Mouse (Mus musculus): ENCODE measurements around the gene Tlk1. TPM values are rescaled to one million over a fixed set of nuclear protein-coding genes. Genes with fewer than 3 reads are reported as not detected.

Tlk1 gene
- polyA plus RNA-seq, 1 experiment from 2014 or later: 17.7 TPM

DNA sequence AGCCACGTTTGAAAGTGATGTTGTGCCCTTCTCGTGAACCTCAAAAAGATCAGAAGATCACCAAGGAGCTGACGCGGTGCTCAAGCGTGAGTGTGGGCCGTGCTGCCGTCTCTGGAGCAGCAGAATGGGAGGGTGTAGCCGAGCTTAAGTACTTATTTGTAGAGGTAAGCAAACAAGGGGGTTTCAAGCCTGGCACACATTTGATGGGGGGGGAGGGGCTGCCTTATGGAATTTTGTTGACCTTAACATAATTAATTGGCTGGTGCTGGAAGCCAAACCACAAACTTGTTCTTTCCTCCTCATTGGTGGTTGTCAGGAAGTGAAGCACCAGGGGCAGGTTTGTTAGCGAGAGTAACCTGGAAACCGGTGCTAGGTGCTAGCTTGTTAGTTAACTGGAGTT lies 129.8 kb downstream of the Tlk1 start:
- Histone ChIP-seq H3K27ac (ENCODE audit: low read depth, low read length) (no peak overlapping the region), H3K27me3 (replicated peaks; ENCODE audit: control insufficient read depth, insufficient read depth, low read length) (no peaks in the 10 kb centered on the region), H3K9ac (ENCODE audit: low read depth, low read length) (no peak overlapping the region), H3K4me3 (ENCODE audit: low read length) (no peak overlapping the region), H3K4me2 (ENCODE audit: low read length) (no peak overlapping the region), H3K9me3 (ENCODE audit: control insufficient read depth, low read length) (peaks cover 5% of the 10 kb centered on the region; the same call in 1 of the 2 replicates), H3K36me3 (ENCODE audit: control insufficient read depth, insufficient read depth, low read length) (peaks cover 9% of the 10 kb centered on the region), H3K4me1 (ENCODE audit: control insufficient read depth, insufficient read depth, low read depth, low read length) (no peaks in the 10 kb centered on the region)
- no peak for ATAC-seq
- 92% methylated on average over 10 of the region's 10 CpGs for WGBS

DNA sequence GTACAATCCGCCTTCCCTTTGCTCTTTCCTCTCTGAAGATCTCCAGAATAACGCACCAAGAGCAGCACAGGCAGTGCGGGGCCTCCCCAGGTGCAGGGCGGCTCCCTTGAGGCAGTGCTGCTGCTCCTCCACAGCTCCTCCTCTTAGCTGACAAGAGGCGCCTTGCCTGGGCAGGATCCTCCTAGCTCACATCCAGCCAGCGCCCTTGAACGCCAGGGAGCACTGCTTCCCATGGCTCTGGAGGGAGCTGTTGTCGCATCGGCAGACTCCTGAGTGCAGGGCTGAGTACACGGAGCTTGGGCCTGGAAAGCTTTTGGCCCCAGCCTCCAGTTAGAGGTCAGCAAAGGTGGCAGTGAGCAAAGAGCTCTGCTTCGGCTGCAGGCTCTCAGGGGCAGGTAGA lies 135.3 kb downstream of the Tlk1 start:
- no peak overlapping the region for H3K4me2 ChIP-seq (ENCODE audit: low read length)
- H3K9me3 ChIP-seq (ENCODE audit: control insufficient read depth, low read length): no peaks in the 10 kb centered on the region
- no peak overlapping the region for H3K9ac ChIP-seq (ENCODE audit: low read depth, low read length)
- WGBS: 86% methylated on average over 11 of the region's 11 CpGs
- no peaks in the 10 kb centered on the region for H3K4me1 ChIP-seq (ENCODE audit: control insufficient read depth, insufficient read depth, low read depth, low read length)
- peaks cover 35% of the 10 kb centered on the region for H3K36me3 ChIP-seq (ENCODE audit: control insufficient read depth, insufficient read depth, low read length)
- no peaks in the 10 kb centered on the region for H3K27me3 ChIP-seq (replicated peaks; ENCODE audit: control insufficient read depth, insufficient read depth, low read length)
- H3K27ac ChIP-seq (ENCODE audit: low read depth, low read length): no peak overlapping the region
- H3K4me3 ChIP-seq (ENCODE audit: low read length): no peak overlapping the region
- ATAC-seq: no peak

DNA sequence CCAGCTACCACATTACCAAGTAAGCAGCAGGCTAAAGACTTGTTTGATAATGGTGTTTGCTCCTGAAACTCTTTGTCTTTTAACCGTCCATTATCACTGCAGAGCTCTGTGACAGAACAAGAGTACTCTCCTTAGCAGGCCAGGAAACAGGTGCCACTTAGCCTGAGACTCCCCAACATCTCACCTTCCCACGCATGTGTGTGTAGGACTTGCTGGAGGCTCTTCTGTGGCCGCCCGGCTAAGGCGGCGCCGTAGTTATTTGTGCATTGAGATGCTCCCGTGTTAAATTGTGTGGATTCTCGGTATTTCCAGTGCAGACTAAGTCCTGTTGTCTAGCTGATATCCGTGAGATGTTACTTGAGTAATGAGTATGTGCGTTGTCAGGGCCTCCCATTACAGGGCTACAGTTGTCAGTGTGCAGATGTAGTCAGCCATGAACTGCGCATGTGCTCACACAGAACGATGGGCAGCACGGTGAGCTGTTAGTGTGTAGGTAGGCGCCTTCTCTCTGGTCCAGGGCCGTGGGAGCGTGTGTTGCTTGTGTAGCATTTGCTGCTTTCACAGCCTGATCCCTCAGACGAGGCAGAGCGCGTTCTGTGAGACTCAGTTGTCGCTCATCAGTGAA lies 137.0 kb downstream of the Tlk1 start:
- Histone ChIP-seq H3K4me2 (ENCODE audit: low read length) (no peak overlapping the region), H3K9ac (ENCODE audit: low read depth, low read length) (no peak overlapping the region), H3K27ac (ENCODE audit: low read depth, low read length) (no peak overlapping the region), H3K27me3 (replicated peaks; ENCODE audit: control insufficient read depth, insufficient read depth, low read length) (no peaks in the 10 kb centered on the region), H3K9me3 (ENCODE audit: control insufficient read depth, low read length) (no peaks in the 10 kb centered on the region), H3K4me3 (ENCODE audit: low read length) (no peak overlapping the region), H3K4me1 (ENCODE audit: control insufficient read depth, insufficient read depth, low read depth, low read length) (no peaks in the 10 kb centered on the region), H3K36me3 (ENCODE audit: control insufficient read depth, insufficient read depth, low read length) (peaks cover 42% of the 10 kb centered on the region)
- no peak for ATAC-seq
- 92% methylated on average over 21 of the region's 21 CpGs for WGBS

DNA sequence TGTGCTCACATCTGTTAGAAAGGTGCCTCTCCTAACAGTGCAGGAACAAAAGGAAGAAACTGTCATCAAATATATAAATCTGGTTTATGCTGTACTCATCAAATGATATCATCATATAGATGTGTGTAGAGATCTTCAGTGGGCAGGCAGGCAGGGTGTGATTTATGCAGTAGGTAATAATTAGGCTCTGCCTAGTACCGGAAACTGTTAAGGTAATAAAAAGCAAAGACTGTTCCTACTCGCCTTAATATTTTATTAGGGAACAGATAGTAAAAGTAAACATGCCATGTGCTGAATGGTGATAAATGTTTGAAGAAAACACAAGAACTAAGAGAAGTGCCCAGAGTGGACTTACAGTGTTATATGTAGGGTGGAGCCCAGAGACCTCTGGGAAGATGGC lies 143.2 kb downstream of the Tlk1 start:
- Histone ChIP-seq H3K27ac (ENCODE audit: low read depth, low read length) (no peak overlapping the region), H3K27me3 (replicated peaks; ENCODE audit: control insufficient read depth, insufficient read depth, low read length) (no peaks in the 10 kb centered on the region), H3K4me3 (ENCODE audit: low read length) (no peak overlapping the region), H3K36me3 (ENCODE audit: control insufficient read depth, insufficient read depth, low read length) (peaks cover 41% of the 10 kb centered on the region), H3K9me3 (ENCODE audit: control insufficient read depth, low read length) (no peaks in the 10 kb centered on the region), H3K4me1 (ENCODE audit: control insufficient read depth, insufficient read depth, low read depth, low read length) (no peaks in the 10 kb centered on the region), H3K4me2 (ENCODE audit: low read length) (no peak overlapping the region), H3K9ac (ENCODE audit: low read depth, low read length) (no peak overlapping the region)
- no peak for ATAC-seq
- WGBS: 81% methylated on average over 2 of the region's 2 CpGs

DNA sequence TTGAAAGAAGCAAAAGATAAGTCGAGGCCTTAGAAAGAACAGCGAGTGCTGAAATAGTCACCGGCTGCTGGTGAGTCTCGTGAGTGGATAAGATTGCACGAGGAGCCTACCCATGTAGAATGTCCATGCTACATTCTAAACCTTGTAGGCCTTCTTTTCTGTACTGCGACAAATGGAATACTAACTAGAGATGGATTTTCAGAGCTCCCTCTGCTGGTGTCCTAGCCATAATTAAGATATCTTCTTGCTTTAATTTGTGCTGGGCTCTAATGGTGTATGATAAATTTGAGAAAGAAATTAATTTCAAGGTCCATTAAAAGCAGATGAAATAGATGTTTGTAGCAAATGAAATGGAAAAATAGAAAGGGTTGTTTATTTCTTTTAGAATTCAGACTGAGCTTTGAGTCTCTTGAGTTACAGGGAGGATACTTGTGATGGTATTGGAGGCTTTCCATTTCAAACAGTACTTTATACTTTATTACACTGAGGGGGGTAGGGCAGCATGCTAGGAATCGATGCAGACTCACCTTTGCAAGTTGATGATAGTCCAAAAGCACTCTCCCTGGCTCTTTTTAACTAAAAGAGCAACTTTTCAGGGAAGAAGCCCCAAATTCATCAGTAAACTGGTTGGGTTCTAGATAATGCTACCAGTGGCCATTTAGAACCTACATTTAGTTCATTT lies 151.9 kb downstream of the Tlk1 start:
- Histone ChIP-seq H3K9ac (ENCODE audit: low read depth, low read length) (no peak overlapping the region), H3K36me3 (ENCODE audit: control insufficient read depth, insufficient read depth, low read length) (peaks cover 7% of the 10 kb centered on the region), H3K4me2 (ENCODE audit: low read length) (no peak overlapping the region), H3K9me3 (ENCODE audit: control insufficient read depth, low read length) (no peaks in the 10 kb centered on the region), H3K4me3 (ENCODE audit: low read length) (no peak overlapping the region), H3K4me1 (ENCODE audit: control insufficient read depth, insufficient read depth, low read depth, low read length) (no peaks in the 10 kb centered on the region), H3K27ac (ENCODE audit: low read depth, low read length) (no peak overlapping the region), H3K27me3 (replicated peaks; ENCODE audit: control insufficient read depth, insufficient read depth, low read length) (no peaks in the 10 kb centered on the region)
- 76% methylated on average over 7 of the region's 7 CpGs for WGBS
- no peak for ATAC-seq

DNA sequence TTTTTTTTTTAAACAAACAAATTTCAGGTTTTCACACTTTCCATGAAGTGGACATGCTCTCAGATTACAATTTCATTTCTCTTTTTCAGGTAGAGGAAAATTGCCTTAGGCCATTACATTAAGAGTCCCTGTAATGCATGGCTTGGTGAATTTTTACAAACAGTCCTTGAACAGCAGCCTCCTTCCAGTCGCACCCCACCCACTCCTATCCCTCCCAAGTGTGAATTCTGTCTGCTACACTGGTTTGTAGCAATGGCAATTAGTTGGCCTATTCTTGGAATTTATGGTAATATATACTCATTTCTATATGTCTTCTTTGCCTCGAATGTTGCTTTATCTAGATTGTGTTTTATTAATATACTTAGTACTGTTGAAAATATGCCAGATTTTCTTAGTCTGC lies 153.1 kb downstream of the Tlk1 start:
- no peak overlapping the region for H3K4me3 ChIP-seq (ENCODE audit: low read length)
- 90% methylated on average over 2 of the region's 2 CpGs for WGBS
- H3K9me3 ChIP-seq (ENCODE audit: control insufficient read depth, low read length): no peaks in the 10 kb centered on the region
- no peak overlapping the region for H3K4me2 ChIP-seq (ENCODE audit: low read length)
- H3K27ac ChIP-seq (ENCODE audit: low read depth, low read length): no peak overlapping the region
- no peaks in the 10 kb centered on the region for H3K4me1 ChIP-seq (ENCODE audit: control insufficient read depth, insufficient read depth, low read depth, low read length)
- H3K27me3 ChIP-seq (replicated peaks; ENCODE audit: control insufficient read depth, insufficient read depth, low read length): no peaks in the 10 kb centered on the region
- H3K9ac ChIP-seq (ENCODE audit: low read depth, low read length): no peak overlapping the region
- ATAC-seq: no peak
- H3K36me3 ChIP-seq (ENCODE audit: control insufficient read depth, insufficient read depth, low read length): no peaks in the 10 kb centered on the region

DNA sequence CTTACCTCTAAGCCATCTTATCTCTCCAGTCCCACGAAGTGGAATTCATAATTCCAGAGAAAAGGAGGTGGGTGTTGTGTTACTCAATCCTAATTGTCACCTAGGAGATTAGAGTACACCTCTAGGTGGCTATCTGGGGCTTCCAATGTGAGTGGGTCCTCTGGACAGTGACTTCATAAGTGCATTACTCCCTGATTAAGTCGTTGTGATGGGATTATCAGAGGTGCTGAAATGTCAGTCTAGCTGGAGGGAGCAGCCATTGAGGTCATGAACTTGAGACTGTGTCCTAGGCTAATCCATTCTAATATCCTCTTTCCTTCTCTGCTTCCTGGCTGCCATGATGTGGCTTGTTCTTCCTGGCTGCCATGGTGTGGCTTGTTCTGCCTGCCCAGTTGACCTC lies 155.6 kb downstream of the Tlk1 start:
- 71% methylated on average over 2 of the region's 2 CpGs for WGBS
- Histone ChIP-seq H3K9me3 (ENCODE audit: control insufficient read depth, low read length) (no peaks in the 10 kb centered on the region), H3K4me1 (ENCODE audit: control insufficient read depth, insufficient read depth, low read depth, low read length) (no peaks in the 10 kb centered on the region), H3K27ac (ENCODE audit: low read depth, low read length) (no peak overlapping the region), H3K9ac (ENCODE audit: low read depth, low read length) (no peak overlapping the region), H3K4me2 (ENCODE audit: low read length) (no peak overlapping the region), H3K36me3 (ENCODE audit: control insufficient read depth, insufficient read depth, low read length) (no peaks in the 10 kb centered on the region), H3K27me3 (replicated peaks; ENCODE audit: control insufficient read depth, insufficient read depth, low read length) (no peaks in the 10 kb centered on the region), H3K4me3 (ENCODE audit: low read length) (no peak overlapping the region)
- ATAC-seq: no peak

DNA sequence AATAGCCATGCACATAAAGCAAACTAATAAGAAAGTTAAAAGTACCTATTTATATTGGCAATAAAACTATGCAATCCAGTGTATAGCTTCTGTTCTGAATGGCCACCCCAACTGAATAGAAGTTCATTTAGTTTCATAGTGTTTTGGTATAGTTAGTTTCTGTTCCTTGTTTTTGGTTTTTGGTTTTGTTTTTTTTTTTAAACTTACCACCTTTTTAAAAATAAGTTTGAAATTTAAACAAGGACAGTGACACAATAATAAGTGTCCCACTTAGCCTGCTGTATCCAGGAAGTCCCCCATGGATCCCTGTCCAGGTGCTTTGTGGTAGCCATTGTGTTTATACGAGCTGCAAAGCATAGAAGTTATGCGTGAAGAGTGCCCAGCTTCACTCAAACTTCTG lies 156.3 kb downstream of the Tlk1 start:
- 83% methylated on average over 2 of the region's 2 CpGs for WGBS
- Histone ChIP-seq H3K4me1 (ENCODE audit: control insufficient read depth, insufficient read depth, low read depth, low read length) (no peaks in the 10 kb centered on the region), H3K27me3 (replicated peaks; ENCODE audit: control insufficient read depth, insufficient read depth, low read length) (no peaks in the 10 kb centered on the region), H3K4me2 (ENCODE audit: low read length) (no peak overlapping the region), H3K36me3 (ENCODE audit: control insufficient read depth, insufficient read depth, low read length) (no peaks in the 10 kb centered on the region), H3K9ac (ENCODE audit: low read depth, low read length) (no peak overlapping the region), H3K4me3 (ENCODE audit: low read length) (no peak overlapping the region), H3K27ac (ENCODE audit: low read depth, low read length) (no peak overlapping the region), H3K9me3 (ENCODE audit: control insufficient read depth, low read length) (no peaks in the 10 kb centered on the region)
- ATAC-seq: no peak

DNA sequence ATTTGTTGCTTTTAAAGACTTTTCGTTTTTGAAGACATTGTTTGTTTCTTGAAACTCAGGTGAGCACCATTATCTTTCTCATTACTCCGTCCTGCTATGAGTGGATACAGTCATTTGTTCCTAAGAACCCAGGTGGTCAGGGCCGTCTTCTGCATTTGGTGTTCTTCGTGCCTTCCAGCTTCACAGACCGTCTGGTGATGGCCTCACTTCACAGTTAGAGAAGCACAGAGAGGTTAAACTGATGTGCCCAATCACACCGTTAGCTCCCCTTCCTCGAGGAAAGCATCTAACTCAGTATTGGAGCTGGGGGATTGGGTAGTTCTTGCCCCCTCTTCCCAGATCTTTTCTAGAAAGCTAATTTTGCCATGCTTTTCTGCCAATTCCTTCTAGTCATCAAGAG lies 158.5 kb downstream of the Tlk1 start:
- peaks cover 11% of the 10 kb centered on the region for H3K4me1 ChIP-seq (ENCODE audit: control insufficient read depth, insufficient read depth, low read depth, low read length)
- no peak overlapping the region for H3K4me3 ChIP-seq (ENCODE audit: low read length)
- H3K4me2 ChIP-seq (ENCODE audit: low read length): no peak overlapping the region
- H3K9me3 ChIP-seq (ENCODE audit: control insufficient read depth, low read length): no peaks in the 10 kb centered on the region
- WGBS: 89% methylated on average over 7 of the region's 7 CpGs
- H3K9ac ChIP-seq (ENCODE audit: low read depth, low read length): no peak overlapping the region
- no peak overlapping the region for H3K27ac ChIP-seq (ENCODE audit: low read depth, low read length)
- no peak for ATAC-seq
- H3K36me3 ChIP-seq (ENCODE audit: control insufficient read depth, insufficient read depth, low read length): no peaks in the 10 kb centered on the region
- no peaks in the 10 kb centered on the region for H3K27me3 ChIP-seq (replicated peaks; ENCODE audit: control insufficient read depth, insufficient read depth, low read length)

Measured in hindbrain, embryonic 16.5 days (tissue).